Mouse (Mus musculus) cerebellum, adult 9-10 months (tissue): Measurements from ENCODE around the gene H2-D1.
A peak's percentile ranks its signal among the peaks of the same experiment; 100 is the strongest.

Source experiments
- DNase-seq: peaks from one replicate; pipeline ENCODE4 v3.0.0; 2022

The H2-D1 gene

DNA sequence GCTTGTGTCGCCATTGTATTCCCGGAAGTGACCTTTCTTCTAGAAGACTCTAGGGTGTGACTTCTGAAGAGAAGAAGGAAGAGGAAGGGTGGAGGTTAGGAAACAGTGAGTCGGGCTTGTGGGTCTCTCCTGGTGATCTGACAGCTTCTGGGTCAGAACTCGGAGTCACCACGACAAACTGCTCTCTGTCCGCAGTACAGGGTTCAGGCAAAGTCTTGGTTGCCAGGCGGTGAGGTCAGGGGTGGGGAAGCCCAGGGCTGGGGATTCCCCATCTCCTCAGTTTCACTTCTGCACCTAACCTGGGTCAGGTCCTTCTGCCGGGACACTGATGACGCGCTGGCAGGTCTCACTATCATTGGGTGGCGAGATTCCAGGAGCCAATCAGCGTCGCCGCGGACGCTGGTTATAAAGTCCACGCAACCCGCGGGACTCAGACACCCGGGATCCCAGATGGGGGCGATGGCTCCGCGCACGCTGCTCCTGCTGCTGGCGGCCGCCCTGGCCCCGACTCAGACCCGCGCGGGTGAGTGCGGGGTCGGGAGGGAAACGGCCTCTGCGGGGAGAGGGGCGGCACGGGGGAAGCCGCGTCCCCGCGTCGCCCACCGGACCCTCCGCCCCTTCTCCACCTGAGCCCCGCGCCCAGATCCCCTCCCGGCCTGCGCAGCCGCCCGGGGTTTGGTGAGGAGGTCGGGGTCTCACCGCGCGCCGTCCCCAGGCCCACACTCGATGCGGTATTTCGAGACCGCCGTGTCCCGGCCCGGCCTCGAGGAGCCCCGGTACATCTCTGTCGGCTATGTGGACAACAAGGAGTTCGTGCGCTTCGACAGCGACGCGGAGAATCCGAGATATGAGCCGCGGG, at the start of gene H2-D1:
TSS of gene H2-D1 (plus strand) at position 67 of the 859 bp plus-strand sequence.
- peak; percentile 95 for DNase-seq

DNA sequence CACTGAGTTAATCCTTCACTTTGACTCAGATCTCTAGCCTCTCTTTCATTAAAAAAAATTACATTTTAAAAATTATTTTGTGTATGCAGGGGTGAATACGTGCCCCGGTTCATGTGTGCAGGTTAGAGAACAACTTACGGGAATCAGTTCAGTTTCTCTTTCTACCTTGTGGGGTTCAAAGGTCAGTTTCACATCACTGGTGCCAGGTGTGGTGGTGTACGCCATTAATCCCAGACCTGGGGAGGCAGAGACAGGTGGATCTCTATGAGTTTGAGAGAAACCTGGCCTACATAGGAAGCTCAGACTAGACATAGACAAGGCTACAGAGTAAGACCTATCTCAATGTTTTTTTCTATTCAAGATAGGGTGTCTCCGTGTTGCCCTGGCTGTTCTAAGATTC, 49.5 kb upstream of the H2-D1 start:
- no peak for DNase-seq

DNA sequence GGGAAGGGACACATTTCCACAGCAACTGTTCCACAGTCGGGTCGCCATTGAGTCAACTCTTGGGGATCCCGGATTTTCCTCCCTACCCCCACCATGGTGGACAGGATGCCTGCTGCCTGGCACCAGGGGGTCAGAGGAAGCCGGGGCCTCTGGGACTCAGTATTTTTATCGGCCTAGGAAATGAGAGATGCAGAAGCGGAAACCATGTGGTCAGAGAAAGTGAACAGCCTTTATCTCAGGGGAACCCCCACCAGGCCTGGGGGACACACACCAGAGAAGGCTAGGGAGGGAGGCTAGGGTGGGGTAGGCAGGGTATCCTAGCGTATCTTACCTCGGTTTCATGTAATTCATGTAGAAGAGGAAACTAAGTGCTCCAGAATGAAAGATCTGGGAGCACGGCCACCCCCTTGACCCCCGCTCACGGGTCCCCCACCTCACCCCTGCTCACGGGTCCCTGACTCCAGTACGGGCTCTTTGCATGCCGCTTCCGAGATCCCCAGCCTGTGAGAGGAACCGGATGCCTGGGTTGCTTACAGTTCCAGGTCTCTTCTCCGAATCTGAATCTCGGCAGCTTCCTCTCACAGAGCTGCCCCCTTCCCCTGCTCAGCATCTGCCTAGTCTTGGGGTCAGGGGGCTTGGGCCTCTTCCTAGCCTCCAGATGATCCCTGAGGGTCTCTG, 43.9 kb upstream of the H2-D1 start:
- no peak for DNase-seq

DNA sequence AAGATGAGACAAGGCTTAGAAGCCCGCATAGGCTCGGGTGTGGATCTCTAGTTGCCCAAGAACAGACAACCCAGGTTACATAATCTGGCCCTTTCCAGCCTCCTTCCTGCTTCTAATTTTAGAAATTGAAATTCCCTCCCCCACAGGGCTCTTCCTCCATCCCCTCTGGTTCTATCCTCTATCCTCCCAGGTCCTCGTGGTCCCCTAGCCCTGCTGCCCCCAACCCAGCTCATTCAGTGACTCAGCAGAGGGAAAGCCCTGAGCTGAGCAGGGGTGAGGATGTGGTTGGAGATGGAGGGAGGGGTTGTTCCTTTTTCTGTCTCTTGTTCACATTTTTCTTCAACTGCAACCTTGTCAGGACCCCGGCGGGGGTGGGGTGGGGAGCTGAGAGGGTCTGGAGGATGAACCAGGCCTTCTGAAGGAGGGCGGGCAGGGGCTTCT, 42.9 kb upstream of the H2-D1 start:
- peak; percentile 28 for DNase-seq

DNA sequence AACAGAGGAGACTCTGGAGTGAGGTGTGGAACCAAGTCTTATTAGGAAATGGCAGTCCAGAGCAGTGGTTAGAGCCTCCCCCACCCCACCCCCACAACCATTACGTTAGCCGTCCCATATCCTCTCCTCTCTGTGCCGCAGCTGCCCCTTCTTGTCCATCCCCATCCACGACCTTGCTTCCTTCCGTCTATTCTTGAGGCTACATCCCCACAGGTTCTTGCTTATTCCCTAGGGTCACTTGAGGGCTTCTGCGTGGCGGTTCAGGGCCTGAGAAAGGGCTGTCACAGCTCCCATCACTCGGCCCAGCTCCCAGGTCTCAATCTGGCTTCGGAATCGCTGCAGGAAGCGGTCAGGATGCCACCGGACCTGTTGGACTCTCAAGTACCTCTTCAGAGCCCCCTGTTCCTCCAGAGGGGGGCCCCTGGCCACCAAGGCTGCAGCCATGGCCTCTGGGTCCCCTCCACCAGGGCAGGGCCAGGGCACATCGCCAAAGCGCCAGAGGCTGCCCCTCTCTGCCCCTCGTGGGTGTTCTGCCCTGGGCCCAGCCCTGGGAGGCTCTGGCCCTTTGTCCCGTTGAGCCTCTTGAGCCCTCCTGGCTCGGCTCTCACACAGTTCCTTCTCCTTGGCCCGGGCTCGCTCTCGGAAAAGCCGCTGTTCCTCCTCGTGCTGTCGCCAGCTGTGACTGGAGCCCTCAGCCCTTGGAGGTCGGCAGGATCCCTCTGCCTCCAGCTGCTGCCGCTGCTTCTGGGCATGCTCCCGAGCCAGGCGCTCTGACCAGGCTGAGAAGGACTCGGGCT, 42.2 kb upstream of the H2-D1 start, which contains the start of gene Gm16181:
TSS of gene Gm16181 (plus strand) at position 679 of the 797 bp plus-strand sequence.
- no peak for DNase-seq

DNA sequence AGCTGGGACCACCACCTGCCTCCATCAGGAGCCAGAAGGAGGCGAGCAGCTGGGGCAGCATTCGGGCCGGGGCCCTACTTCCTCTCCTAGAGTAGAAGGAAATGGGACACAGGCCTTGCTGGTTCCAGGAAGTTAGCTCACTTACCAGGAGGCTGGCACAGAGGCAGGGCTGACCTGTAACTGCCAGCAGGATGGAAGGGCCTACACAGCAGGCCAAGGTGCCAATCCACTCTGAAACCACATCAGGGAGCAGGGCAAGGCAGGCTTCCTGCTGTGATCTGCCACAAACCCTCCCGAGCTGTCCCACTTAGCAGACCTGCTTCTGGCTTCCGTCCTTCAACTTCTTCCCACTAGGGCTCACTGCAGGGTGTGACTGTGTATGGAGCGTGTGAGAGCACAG, 40.2 kb upstream of the H2-D1 start:
- no peak for DNase-seq

DNA sequence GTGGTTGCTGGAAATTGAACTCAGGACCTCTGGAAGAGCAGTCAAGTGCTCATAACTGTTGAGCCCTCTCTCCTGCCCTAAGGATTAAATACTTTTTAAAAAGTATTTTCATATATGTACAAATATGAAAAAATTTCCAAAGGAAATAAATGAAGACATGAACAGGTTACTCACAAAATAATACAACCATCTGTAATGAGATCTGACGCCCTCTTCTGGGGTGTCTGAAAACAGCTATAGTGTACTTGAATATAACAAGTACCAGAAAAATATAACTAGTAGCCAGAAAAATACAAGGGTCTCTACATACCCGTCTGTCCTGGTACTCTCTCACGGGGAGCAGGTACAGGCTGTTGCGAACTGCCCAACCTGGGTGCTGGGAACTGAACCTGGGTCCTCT, 37.9 kb upstream of the H2-D1 start:
- no peak for DNase-seq

DNA sequence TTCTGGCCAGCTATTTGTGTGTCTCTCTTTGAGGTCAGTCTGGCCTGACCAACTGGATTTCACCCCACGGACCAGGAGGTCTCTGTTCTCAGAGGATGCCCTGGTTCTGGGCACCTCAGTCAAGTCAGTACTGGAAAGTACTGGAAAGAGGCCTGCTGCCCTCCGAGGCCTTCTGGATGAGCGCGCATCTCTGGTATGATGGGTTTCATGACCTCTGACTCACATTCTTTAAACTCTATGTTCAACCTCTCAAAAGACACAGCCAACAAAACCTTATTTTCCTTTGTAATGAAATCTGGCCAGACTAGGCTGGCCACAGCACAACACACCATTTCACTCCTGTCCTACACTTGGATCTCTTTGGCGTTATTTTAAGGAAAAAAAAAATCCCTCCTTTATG, 37.1 kb upstream of the H2-D1 start:
- no peak for DNase-seq

DNA sequence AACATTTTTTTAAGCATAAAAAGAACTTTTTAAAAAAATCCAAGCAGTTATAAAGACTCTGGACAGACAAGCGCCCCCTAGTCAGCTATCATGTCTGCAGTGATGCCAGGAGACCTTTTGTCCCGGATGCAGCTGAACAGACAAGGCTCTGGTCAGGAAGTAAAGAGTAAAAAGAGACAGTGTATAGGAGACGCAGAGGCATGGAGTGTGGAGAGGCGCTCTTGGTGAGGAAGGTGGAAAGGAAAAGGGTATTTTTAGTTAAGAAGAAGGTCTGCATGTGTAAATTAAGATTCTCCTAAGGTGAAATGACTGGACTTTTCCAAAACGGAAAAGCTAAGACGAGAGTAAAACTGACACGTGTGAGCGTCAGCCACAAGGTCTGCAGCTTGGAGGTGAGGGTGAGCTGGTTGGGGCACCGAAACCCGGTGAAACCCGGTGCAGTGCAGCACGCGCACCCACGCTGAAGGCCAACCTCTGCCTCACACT, 35.9 kb upstream of the H2-D1 start:
- no peak for DNase-seq

DNA sequence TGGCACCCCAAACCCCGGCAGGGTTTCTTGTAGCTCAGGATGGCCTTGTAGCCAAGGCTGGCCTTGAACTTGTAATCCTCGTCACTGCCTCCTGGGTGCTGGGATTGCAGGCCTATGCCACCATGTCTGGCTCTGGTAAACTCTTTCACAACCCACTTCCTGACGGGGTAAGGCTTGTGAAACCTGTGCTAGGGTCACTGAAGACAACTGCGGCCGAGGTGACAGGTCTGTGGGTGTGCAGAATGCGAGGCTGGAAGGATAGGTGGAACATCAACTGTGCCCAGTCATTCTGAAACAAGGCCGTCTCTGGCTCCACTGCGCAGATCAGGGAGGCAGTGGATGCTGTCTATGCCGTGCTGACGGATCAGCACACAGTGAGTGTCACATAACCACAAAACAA, 31.5 kb upstream of the H2-D1 start:
- DNase-seq, result no peak

DNA sequence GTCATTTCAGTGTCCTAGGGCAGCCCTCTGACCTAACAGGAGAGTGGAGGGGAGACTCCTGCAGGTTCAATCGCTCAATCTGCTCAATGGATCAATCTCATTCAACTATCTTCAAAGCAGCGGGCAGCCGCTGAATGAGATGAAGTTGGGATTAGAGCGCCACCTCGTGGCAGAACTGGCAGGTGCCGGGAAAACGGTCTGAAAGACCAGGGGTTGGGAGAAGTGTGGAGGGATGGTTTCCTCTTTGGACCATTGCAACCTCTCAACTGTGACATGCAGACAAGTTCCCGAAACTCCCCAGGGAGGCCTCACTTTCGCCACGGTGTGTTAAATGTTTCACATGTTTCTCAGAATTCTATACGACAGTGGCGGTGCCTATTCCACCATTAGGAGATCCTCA, 30.5 kb upstream of the H2-D1 start:
- DNase-seq, result peak; percentile 84

DNA sequence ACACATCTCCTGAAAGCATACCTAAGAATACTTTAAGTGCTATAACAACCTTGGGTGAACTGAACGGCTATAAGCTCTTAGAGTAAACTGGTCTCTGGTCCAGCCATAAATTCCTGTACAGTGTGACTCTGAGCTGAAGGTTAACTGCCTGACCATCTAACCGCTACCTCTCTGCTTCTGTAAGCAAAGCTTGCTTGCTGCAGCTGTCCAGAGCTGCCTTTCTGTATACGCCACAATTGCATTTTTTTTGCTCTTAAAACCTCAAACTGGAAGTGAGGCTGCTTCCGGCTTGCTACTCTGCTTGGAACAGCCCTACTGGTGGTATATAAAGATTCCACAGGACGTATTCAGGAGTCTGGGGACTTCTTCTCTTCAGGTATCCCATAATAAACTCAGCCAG, 29.9 kb upstream of the H2-D1 start:
- no peak for DNase-seq

DNA sequence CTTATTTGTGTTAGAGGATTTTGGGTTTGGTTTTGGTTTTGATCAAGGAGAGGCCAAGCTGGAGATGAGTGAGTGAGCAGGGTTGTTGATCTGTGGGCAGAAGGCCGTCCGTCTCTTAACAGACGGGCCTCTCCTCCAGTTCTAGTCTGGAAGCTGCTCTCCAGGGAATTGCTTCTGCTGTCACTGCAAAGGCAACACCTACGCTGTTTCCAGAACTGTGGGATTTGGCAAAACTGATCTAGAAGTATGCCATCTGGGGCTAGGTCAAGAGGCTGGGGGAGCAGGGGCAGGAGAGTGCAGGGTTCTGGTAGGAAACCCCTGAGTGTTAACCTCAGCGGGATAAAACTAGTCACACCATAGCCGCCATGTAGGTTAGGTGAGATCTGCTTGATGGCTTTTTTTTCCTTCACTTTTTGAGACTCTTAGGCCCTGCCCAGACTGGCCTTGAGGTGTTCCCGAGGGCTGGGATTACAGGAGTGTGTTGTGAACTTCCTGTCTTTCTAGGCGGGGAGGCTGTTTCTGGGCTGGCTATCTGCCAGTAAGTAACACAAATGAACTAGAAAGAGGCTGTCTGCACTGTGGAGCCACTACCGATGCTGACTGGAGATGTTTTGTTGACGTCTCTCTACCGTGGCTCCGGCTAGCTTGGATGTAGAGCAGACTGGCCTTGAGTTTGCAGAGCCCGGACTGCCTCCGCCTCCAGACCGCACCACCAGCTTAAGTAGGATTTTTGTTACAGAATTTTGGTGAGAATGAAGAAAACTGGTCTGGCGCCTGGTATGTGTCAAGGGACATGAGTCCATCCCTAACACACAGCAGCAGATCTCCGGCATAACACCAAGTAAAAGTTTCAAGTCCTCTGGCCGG, 29.2 kb upstream of the H2-D1 start, which contains the start of gene Atp6v1g2:
TSS of gene Atp6v1g2 (plus strand) at position 547 of the 867 bp plus-strand sequence.
- peak; percentile 52 for DNase-seq

DNA sequence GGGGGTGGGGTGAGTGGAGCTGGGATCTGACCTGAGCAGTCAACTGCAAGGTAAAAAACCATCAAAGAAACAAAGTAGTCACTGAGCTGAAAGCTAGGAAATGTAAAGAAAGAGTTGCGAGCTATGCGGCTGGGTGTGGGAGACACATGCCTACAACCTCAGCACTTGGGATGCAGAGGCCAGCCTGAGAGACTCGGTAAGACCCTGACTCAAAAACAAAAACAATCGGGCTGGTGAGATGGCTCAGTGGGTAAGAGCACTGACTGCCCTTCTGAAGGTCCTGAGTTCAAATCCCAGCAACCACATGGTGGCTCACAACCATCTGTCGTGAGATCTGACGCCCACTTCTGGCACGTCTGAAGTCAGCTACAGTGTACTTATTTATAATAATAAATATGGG, 28.4 kb upstream of the H2-D1 start:
- DNase-seq, result peak; percentile 40

DNA sequence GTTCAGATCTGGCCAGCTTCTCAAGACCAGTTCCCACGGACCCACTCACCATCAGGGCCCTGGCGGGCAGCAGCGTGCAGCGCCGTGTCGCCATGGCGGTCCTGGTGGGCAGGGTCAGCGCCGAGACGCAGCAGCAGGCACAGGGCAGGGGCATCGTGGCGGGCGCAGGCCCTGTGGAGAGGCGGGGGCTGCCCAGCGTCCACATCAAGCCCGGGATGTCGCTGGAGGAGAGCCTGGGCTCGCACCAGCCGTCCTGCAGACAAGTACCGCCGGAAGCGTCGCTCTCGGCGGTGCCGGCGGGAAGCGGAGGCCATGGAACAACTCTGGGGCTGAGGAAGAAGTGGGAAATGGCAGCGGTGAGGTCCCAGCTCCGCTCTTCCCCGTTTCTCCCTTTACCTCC, 27.6 kb upstream of the H2-D1 start:
- peak; percentile 60 for DNase-seq

DNA sequence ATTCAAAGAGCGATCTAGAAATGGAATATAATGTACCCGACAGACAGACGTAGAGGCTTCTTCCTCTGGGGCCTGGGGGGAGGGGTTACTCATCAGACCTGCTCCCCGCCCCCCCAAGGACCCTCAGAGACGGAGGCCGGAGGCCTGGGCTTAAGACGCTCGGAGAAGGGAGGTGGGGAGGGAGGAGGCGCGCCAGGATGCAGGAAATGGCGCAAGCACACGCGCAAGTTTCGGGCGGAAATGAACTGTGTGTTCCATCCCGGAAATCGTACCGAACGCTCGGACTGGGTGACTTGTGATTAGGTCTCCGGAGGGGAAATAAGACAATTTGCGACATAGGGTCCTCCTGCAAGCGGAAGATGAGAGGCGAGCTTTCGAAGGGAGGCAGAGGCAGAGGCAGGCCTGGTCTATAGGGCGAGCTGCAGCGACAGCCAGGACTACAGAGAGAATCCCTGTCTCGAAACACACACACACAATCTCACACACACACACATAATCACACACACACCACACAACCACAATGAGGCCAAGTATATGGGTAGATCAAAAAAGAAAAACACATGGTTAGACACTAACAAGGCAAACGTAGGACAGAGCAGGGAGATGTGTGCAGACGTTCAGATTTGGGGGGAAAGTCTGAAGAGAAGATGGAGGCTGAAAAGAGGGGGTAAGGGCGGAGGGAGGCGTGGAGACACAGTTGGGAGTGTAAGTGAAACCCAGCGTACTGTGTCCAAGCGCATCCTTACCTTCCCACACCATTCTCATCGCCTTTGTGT, 26.7 kb upstream of the H2-D1 start, which contains the start of gene Nfkbil1:
TSS of gene Nfkbil1 (minus strand) at position 179 of the 776 bp plus-strand sequence.
- peak; percentile 94 for DNase-seq

DNA sequence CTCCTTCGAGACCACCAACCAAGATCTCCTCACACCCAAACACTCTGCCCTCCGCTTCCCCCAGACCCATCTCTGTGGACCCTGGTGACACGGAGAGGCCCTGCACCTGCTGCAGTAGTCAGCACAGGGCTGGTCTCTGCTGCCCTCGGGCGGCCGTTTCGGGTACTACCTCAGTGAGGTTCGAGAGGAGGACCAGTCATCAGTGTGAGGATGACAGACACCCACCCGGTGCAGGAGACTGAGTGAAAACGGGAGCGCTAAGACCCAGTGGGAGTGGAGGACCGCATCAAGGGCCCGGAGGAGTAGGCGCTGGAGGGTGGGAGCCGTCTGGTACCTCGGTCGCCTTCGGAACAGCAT, 26.2 kb upstream of the H2-D1 start:
- peak; percentile 99 for DNase-seq

DNA sequence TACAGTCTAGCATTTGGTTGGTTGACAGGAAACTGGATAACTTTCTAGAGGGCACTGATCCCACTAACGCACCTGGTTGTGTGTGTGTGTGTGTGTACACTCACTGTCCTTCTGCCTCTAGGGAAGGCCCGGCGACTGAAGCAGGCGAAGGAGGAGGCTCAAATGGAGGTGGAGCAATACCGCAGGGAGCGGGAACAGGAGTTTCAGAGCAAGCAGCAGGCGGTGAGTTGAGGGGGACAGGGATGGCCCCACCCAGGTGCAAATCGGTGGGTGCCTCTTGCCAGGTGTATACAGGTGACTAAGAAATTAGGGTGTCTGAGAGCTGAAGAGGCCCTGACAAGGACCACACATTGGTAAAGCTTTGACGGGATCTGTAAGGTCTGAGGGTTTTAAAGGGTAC, 25.5 kb upstream of the H2-D1 start:
- peak; percentile 74 for DNase-seq

DNA sequence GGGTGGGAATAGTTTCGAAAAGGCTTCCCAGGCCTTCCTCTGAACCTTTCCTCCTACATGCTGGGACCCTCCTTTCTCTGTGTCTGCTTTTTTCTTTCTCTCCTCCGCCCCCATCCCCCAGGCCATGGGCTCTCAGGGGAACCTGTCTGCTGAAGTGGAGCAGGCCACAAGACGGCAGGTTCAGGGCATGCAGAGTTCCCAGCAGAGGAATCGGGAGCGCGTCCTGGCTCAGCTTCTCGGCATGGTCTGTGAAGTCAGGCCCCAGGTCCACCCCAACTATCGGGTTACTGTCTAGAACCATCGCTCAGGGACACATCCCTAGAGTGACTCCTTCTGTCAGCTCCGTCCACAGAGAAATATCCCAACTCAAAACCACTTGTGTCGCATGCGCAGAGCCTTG, 25.0 kb upstream of the H2-D1 start:
- peak; percentile 61 for DNase-seq

DNA sequence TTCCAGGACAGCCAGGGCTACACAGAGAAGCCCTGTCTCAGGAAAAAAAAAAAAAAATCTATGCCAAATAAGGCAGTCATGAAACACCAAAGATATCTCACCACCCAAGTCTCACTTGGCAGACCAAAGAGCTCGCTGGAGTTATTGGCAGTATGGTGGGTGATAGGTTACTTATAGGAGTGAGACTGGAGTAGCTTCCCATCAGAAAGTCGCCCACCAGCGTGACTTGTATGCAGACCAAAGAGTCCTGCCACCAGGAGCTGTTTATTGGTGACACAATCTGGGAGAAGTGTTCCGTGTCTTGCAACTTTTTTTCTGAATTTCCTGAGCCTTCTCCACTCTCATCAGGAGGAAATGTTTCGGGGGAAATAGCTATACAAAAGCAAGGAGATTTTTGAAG, 22.8 kb upstream of the H2-D1 start:
- DNase-seq, result peak; percentile 55
